Mouse (Mus musculus): Measurements from ENCODE around the gene Ccdc84. TPM values are rescaled to one million over a fixed set of nuclear protein-coding genes. Genes with fewer than 3 reads are reported as not detected.
"Not testable (repeated sequence)": the region's sequence is repeated elsewhere in the genome, so short reads cannot be mapped to it uniquely, and the experiment has no call there.

The Ccdc84 gene
- polyA plus RNA-seq, 1 experiment, result 46.7 TPM

GRCm38 (mm10) chr9:44410647-44411336, 7.6 kb downstream of the Ccdc84 start:
- Histone ChIP-seq H3K27ac (ENCODE audit: insufficient read depth, low read length) (no peak overlapping the region), H3K4me1 (ENCODE audit: control insufficient read depth, insufficient read depth, low read length) (no peaks in the 10 kb centered on the region), H3K4me3 (ENCODE audit: insufficient read depth, low read length) (no peak overlapping the region)
- TF ChIP-seq CTCF (IDR thresholded peaks at IDR 0.05; ENCODE audit: extremely low read depth, insufficient read depth, low read length) (no peak), POLR2A (IDR thresholded peaks at IDR 0.05; ENCODE audit: extremely low read depth, insufficient read depth, low read length) (no peak)

GRCm38 (mm10) chr9:44408693-44409092, 9.7 kb downstream of the Ccdc84 start:
- H3K27ac ChIP-seq (ENCODE audit: insufficient read depth, low read length); H3K4me1 ChIP-seq (ENCODE audit: control insufficient read depth, insufficient read depth, low read length); H3K4me3 ChIP-seq (ENCODE audit: insufficient read depth, low read length): not testable (repeated sequence)

DNA sequence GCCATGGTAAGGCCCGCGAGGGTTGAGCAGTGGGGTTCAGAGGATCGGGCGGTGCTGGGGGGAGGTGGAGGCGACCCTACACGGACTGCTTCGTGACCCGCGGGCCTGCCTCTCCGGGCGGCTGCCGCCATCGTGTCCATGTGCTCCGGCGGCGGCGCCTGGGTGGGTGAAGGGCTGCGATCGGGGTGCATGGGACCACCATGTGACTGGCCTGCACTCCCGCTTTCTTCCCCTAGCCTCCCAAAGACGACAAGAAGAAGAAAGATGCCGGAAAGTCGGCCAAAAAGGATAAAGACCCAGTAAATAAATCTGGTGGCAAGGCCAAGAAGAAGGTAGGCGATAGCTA, 10.6 kb downstream of the Ccdc84 start:
- H3K4me3 ChIP-seq (ENCODE audit: insufficient read depth, low read length), result peak overlapping the region; percentile 91
- H3K4me1 ChIP-seq (ENCODE audit: control insufficient read depth, insufficient read depth, low read length), result no peaks in the 10 kb centered on the region
- no peak overlapping the region for H3K27ac ChIP-seq (ENCODE audit: insufficient read depth, low read length)
- TF ChIP-seq POLR2A (IDR thresholded peaks at IDR 0.05; ENCODE audit: extremely low read depth, insufficient read depth, low read length) (no peak), CTCF (IDR thresholded peaks at IDR 0.05; ENCODE audit: extremely low read depth, insufficient read depth, low read length) (no peak)

GRCm38 (mm10) chr9:44406906-44407751, 11.2 kb downstream of the Ccdc84 start, which contains the start of the genes Rps25 and Trappc4:
TSS of gene Rps25 (plus strand) at chr9:44407139.
TSS of gene Trappc4 (minus strand) at chr9:44407600.
- TF ChIP-seq POLR2A (IDR thresholded peaks at IDR 0.05; ENCODE audit: extremely low read depth, insufficient read depth, low read length) (peak; percentile 65), CTCF (IDR thresholded peaks at IDR 0.05; ENCODE audit: extremely low read depth, insufficient read depth, low read length) (no peak)
- peak within 1 kb of the TSS; percentile 69 for H3K27ac ChIP-seq (ENCODE audit: insufficient read depth, low read length)
- H3K4me1 ChIP-seq (ENCODE audit: control insufficient read depth, insufficient read depth, low read length), result no peaks in the 10 kb centered on the region
- H3K4me3 ChIP-seq (ENCODE audit: insufficient read depth, low read length), result peak within 1 kb of the TSS; percentile 91

DNA sequence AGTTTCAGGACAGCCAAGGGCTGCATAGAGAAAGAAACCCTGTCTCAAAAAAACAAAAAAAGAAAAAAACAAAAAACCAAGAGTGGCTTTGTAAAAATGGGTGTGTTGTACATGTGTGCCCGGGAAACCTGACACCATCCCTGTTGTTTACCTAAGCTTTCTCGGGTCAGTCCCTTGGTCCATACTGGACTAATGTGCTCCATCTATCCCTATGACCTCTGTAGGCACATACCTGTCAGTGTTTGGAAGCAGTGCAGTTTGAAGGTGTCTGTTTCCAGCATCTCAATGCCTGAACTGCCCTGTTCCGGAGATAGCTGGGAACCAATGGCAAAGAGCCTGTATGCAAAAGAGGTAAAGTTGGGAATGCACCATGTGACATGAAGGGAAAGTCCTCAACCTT, 13.4 kb downstream of the Ccdc84 start:
- Histone ChIP-seq H3K4me1 (ENCODE audit: control insufficient read depth, insufficient read depth, low read length) (no peaks in the 10 kb centered on the region), H3K4me3 (ENCODE audit: insufficient read depth, low read length) (no peak overlapping the region), H3K27ac (ENCODE audit: insufficient read depth, low read length) (no peak overlapping the region)
- TF ChIP-seq POLR2A (IDR thresholded peaks at IDR 0.05; ENCODE audit: extremely low read depth, insufficient read depth, low read length), result no peak
- TF ChIP-seq CTCF (IDR thresholded peaks at IDR 0.05; ENCODE audit: extremely low read depth, insufficient read depth, low read length), result no peak

GRCm38 (mm10) chr9:44401081-44401480, 17.3 kb downstream of the Ccdc84 start:
- no peak for TF ChIP-seq POLR2A (IDR thresholded peaks at IDR 0.05; ENCODE audit: extremely low read depth, insufficient read depth, low read length)
- TF ChIP-seq CTCF (IDR thresholded peaks at IDR 0.05; ENCODE audit: extremely low read depth, insufficient read depth, low read length), result no peak
- peaks cover 4% of the 10 kb centered on the region for H3K4me1 ChIP-seq (ENCODE audit: control insufficient read depth, insufficient read depth, low read length)
- no peak overlapping the region for H3K27ac ChIP-seq (ENCODE audit: insufficient read depth, low read length)
- H3K4me3 ChIP-seq (ENCODE audit: insufficient read depth, low read length), result no peak overlapping the region

DNA sequence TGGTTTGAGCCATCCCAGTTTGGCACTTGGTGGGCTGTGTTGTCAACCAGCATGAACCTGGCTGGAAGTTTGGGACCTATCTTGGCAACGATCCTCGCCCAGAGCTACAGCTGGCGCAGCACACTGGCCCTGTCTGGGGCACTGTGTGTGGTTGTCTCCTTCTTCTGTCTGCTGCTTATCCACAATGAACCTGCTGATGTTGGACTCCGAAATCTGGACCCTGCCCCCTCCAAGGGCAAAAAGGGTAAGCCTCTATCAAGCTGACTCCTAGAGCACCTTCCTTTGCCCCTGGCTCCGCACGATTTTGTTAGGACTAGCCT, 18.6 kb downstream of the Ccdc84 start:
- Histone ChIP-seq H3K4me1 (ENCODE audit: control insufficient read depth, insufficient read depth, low read length) (peaks cover 4% of the 10 kb centered on the region), H3K4me3 (ENCODE audit: insufficient read depth, low read length) (no peak overlapping the region), H3K27ac (ENCODE audit: insufficient read depth, low read length) (no peak overlapping the region)
- no peak for TF ChIP-seq POLR2A (IDR thresholded peaks at IDR 0.05; ENCODE audit: extremely low read depth, insufficient read depth, low read length)
- TF ChIP-seq CTCF (IDR thresholded peaks at IDR 0.05; ENCODE audit: extremely low read depth, insufficient read depth, low read length), result no peak

GRCm38 (mm10) chr9:44399114-44399794, 19.1 kb downstream of the Ccdc84 start:
- Histone ChIP-seq H3K4me1 (ENCODE audit: control insufficient read depth, insufficient read depth, low read length) (peaks cover 4% of the 10 kb centered on the region), H3K4me3 (ENCODE audit: insufficient read depth, low read length) (peak overlapping the region; percentile 59; the same call in 1 of the 2 replicates), H3K27ac (ENCODE audit: insufficient read depth, low read length) (no peak overlapping the region)
- TF ChIP-seq CTCF (IDR thresholded peaks at IDR 0.05; ENCODE audit: extremely low read depth, insufficient read depth, low read length), result no peak

DNA sequence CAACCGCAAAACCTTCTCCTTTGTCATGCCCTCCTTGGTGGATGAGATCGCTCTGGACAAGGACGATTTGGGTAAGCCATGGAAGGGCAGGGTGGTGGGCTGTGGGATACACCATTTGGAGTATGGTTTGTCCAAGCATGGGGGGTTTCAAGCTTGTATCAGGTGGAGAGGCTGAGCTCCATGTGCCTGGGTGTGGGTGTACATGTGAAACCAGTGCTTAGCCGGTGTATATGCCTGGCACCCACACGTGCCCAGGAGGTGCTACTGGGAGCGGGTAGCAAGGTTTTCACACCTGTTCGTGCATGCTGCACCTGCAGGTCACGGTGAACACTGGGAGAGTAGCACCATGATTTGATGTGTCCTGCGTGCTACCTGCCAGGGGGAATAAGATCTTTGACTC, 19.8 kb downstream of the Ccdc84 start:
- peak overlapping the region; percentile 59 for H3K4me3 ChIP-seq (ENCODE audit: insufficient read depth, low read length)
- TF ChIP-seq CTCF (IDR thresholded peaks at IDR 0.05; ENCODE audit: extremely low read depth, insufficient read depth, low read length), result no peak
- no peak for TF ChIP-seq POLR2A (IDR thresholded peaks at IDR 0.05; ENCODE audit: extremely low read depth, insufficient read depth, low read length)
- H3K27ac ChIP-seq (ENCODE audit: insufficient read depth, low read length), result no peak overlapping the region

More for the DNA sequence above, 19.8 kb downstream of the Ccdc84 start:
- H3K4me1 ChIP-seq (ENCODE audit: control insufficient read depth, insufficient read depth, low read length), result peaks cover 4% of the 10 kb centered on the region
